Mouse (Mus musculus) midbrain, embryonic 15.5 days (tissue): ENCODE results near the gene Paqr7. TPM values are rescaled to one million over a fixed set of nuclear protein-coding genes. Genes with fewer than 3 reads are reported as not detected.
A peak's percentile ranks its signal among the peaks of the same experiment; 100 is the strongest.

Experiments
- ATAC-seq: fragments of 200-750 bp; cut with Nextera tagmentation; replicated peaks from 2 replicates; pipeline ENCODE4 v1.8.0; 2017; ENCODE audit warnings: moderate TSS enrichment
- H3K27ac ChIP-seq: fragments of 300-500 bp; sonication (generic); 2 replicates; pipeline ENCODE4 v1.5.1; 2015; ENCODE audit warnings: mild to moderate bottlenecking, inconsistent platforms
- H3K27me3 ChIP-seq: fragments of 300-500 bp; sonication (generic); replicated peaks from 2 replicates; pipeline ENCODE4 v1.6.1; 2015; ENCODE audit warnings: inconsistent platforms
- H3K36me3 ChIP-seq: fragments of 300-500 bp; sonication (generic); replicated peaks from 2 replicates; pipeline ENCODE4 v1.6.1; 2015; ENCODE audit warnings: inconsistent platforms
- H3K4me1 ChIP-seq: fragments of 300-500 bp; sonication (generic); 2 replicates; pipeline ENCODE4 v1.6.1; 2015; ENCODE audit warnings: inconsistent platforms
- H3K4me2 ChIP-seq: fragments of 300-500 bp; sonication (generic); 2 replicates; pipeline ENCODE4 v1.6.1; 2015; ENCODE audit warnings: inconsistent platforms, mild to moderate bottlenecking, moderate library complexity
- H3K4me3 ChIP-seq: fragments of 300-500 bp; sonication (generic); 2 replicates; pipeline ENCODE4 v1.5.1; 2015; ENCODE audit warnings: mild to moderate bottlenecking, inconsistent platforms
- H3K9ac ChIP-seq: fragments of 300-500 bp; sonication (generic); 2 replicates; pipeline ENCODE4 v1.6.1; 2015; ENCODE audit warnings: mild to moderate bottlenecking, inconsistent platforms
- H3K9me3 ChIP-seq: fragments of 300-500 bp; sonication (generic); 2 replicates; pipeline ENCODE4 v1.6.1; 2016; ENCODE audit warnings: inconsistent platforms
- WGBS: fragments of 180-500 bp; shearing (Covaris S2); methylation state at CpG from one replicate; pipeline ENCODE4 v1.1.7; 2015; ENCODE audit warnings: mixed read lengths; 5-methylcytosine and 5-hydroxymethylcytosine counted together
- polyA plus RNA-seq: library from polyadenylated mRNA; unstranded; fragments of >200 nt; fragmentation: Nextera tagmentation; extraction: Ambion mirVana; gene quantifications from 2 replicates; pipeline ENCODE4 v1.2.1, GENCODE M21; 2015

Gene Paqr7
- 22.6 and 24.7 TPM in 2 replicates for polyA plus RNA-seq

- H3K4me2 ChIP-seq: peak within 1 kb of the TSS; percentile 97
- H3K27me3 ChIP-seq: no peaks in the 10 kb centered on the region
- H3K4me1 ChIP-seq: peaks cover 33% of the 10 kb centered on the region
- H3K36me3 ChIP-seq: no peaks in the 10 kb centered on the region
- H3K4me3 ChIP-seq: peak within 1 kb of the TSS; percentile 58
- peak; percentile 78 for ATAC-seq
- peak within 1 kb of the TSS; percentile 73 for H3K9ac ChIP-seq
- no peaks in the 10 kb centered on the region for H3K9me3 ChIP-seq
- H3K27ac ChIP-seq: peak within 1 kb of the TSS; percentile 71
- WGBS: 3% methylated on average over 35 of the region's 35 CpGs
Observed at GRCm38 (mm10) chr4:134496595-134497210, at the start of gene Paqr7. Gene Paqr7, plus strand, starts transcription at chr4:134496697.

GRCm38 (mm10) chr4:134447966-134448365 is 48.5 kb upstream of the Paqr7 start:
- H3K27me3 ChIP-seq: no peaks in the 10 kb centered on the region
- no peaks in the 10 kb centered on the region for H3K9me3 ChIP-seq
- H3K9ac ChIP-seq: no peak overlapping the region
- WGBS: 44% methylated on average over 23 of the region's 23 CpGs
- no peak overlapping the region for H3K27ac ChIP-seq
- no peak overlapping the region for H3K4me2 ChIP-seq
- H3K4me1 ChIP-seq: peaks cover 58% of the 10 kb centered on the region
- no peak for ATAC-seq
- no peak overlapping the region for H3K4me3 ChIP-seq
- no peaks in the 10 kb centered on the region for H3K36me3 ChIP-seq

- no peaks in the 10 kb centered on the region for H3K9me3 ChIP-seq
- no peak overlapping the region for H3K9ac ChIP-seq
- H3K4me3 ChIP-seq: no peak overlapping the region
- ATAC-seq: peak; percentile 78
- H3K4me2 ChIP-seq: peak overlapping the region; percentile 26
- H3K4me1 ChIP-seq: peaks cover 58% of the 10 kb centered on the region
- 24% methylated on average over 13 of the region's 13 CpGs for WGBS
- H3K27me3 ChIP-seq: no peaks in the 10 kb centered on the region
- H3K36me3 ChIP-seq: no peaks in the 10 kb centered on the region
- H3K27ac ChIP-seq: peak overlapping the region; percentile 97
Observed at GRCm38 (mm10) chr4:134449595-134450391, 46.7 kb upstream of the Paqr7 start.

DNA sequence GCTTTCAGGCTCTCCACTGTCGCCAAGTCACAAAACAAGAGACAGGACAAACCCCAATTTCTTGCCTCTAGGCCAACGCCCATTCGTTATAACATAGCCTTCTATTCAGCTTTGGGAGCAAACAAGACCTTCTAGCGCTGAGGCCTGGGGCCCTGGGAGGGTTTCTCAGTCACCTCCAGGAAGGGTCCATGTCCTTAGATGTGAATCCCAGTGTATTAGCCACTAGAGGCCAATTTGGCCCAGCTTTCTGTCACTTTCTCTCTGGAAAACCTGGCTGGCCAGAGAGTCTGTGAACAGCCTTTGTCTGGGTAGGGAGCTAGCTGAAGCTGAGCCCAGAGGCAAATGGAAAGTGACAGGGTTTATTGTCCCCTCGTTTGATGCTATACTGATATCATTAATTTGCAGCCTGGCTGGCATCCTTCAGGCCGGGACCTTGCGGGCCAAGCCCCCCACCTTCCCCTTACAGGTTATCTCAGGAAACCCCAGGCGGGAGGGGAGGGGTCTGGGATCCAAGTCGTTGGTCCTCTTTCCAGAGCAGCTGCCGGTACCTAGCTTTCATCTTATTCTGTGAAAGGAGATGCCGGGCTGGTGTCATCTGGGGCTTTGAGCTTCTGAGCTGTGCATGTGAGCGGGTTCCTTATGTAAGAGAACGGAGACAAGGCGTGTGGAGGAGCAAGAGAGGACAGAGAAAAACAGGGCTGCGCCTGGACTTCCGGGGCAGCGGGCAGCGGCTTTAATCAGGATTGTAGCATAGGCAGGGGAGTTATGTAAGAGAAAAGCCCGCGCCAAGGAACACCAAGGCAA is 45.9 kb upstream of the Paqr7 start:
- H3K9me3 ChIP-seq: no peaks in the 10 kb centered on the region
- peaks cover 55% of the 10 kb centered on the region for H3K4me1 ChIP-seq
- peak; percentile 66 for ATAC-seq
- peak overlapping the region; percentile 26 for H3K4me2 ChIP-seq
- H3K36me3 ChIP-seq: no peaks in the 10 kb centered on the region
- H3K9ac ChIP-seq: peak overlapping the region; percentile 18; the same call in 1 of the 2 replicates
- peak overlapping the region; percentile 97 for H3K27ac ChIP-seq
- WGBS: 6% methylated on average over 20 of the region's 20 CpGs
- no peak overlapping the region for H3K4me3 ChIP-seq
- H3K27me3 ChIP-seq: no peaks in the 10 kb centered on the region

- Histone ChIP-seq H3K36me3 (no peaks in the 10 kb centered on the region), H3K9ac (no peak overlapping the region), H3K4me1 (peaks cover 49% of the 10 kb centered on the region), H3K4me2 (no peak overlapping the region), H3K27ac (peak overlapping the region; percentile 97), H3K9me3 (no peaks in the 10 kb centered on the region), H3K27me3 (no peaks in the 10 kb centered on the region), H3K4me3 (no peak overlapping the region)
- WGBS: 50% methylated on average over 9 of the region's 9 CpGs
- no peak for ATAC-seq
Observed at GRCm38 (mm10) chr4:134451484-134451883, 45.0 kb upstream of the Paqr7 start.

DNA sequence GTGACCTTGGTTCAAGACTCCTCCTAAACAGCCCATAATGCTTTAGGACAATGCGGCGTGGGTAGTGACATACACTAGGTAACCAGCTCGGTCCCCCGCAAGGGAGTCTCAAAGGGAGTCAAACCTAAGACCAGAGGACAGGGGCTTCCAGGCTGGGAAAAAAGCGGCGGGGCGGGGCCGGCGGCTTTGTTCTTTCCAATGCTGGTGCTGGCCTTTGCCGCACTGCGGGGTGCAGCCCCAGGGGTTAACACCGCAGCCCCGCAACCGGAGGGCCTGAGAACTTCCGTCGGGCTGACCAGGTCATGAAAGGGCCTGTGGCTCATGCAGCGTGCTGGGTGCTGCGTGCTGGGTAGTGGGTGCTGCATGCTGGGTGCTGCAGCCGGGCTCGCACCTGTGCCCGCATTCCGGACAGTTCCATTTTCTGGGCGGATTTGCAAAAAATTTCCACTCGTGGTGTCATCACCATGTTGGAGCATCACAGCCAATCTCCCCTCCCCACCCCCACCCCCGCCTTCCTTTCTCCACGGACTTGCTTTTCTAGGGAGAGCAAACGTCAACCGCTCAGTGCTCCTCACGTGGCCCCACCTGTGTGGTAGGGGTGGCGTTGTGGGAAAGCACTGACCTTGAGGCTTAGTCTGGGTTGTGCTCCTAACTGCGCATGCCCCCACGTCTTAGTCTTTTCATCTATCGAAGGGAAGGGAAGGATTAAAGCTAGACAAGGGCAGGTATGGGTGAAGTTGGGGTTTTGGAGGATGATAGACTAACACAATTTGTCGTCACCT is 42.7 kb upstream of the Paqr7 start:
- no peak overlapping the region for H3K27ac ChIP-seq
- H3K27me3 ChIP-seq: no peaks in the 10 kb centered on the region
- H3K4me2 ChIP-seq: peak overlapping the region; percentile 22
- no peak overlapping the region for H3K9ac ChIP-seq
- H3K36me3 ChIP-seq: no peaks in the 10 kb centered on the region
- peaks cover 39% of the 10 kb centered on the region for H3K4me1 ChIP-seq
- WGBS: 25% methylated on average over 34 of the region's 34 CpGs
- H3K9me3 ChIP-seq: no peaks in the 10 kb centered on the region
- H3K4me3 ChIP-seq: no peak overlapping the region
- no peak for ATAC-seq

- H3K27ac ChIP-seq: no peak overlapping the region
- peaks cover 24% of the 10 kb centered on the region for H3K4me1 ChIP-seq
- H3K4me2 ChIP-seq: no peak overlapping the region
- 63% methylated on average over 6 of the region's 6 CpGs for WGBS
- H3K36me3 ChIP-seq: no peaks in the 10 kb centered on the region
- no peak for ATAC-seq
- H3K4me3 ChIP-seq: no peak overlapping the region
- H3K9ac ChIP-seq: no peak overlapping the region
- no peaks in the 10 kb centered on the region for H3K27me3 ChIP-seq
- no peaks in the 10 kb centered on the region for H3K9me3 ChIP-seq
Observed at GRCm38 (mm10) chr4:134455310-134455709, 41.2 kb upstream of the Paqr7 start.

DNA sequence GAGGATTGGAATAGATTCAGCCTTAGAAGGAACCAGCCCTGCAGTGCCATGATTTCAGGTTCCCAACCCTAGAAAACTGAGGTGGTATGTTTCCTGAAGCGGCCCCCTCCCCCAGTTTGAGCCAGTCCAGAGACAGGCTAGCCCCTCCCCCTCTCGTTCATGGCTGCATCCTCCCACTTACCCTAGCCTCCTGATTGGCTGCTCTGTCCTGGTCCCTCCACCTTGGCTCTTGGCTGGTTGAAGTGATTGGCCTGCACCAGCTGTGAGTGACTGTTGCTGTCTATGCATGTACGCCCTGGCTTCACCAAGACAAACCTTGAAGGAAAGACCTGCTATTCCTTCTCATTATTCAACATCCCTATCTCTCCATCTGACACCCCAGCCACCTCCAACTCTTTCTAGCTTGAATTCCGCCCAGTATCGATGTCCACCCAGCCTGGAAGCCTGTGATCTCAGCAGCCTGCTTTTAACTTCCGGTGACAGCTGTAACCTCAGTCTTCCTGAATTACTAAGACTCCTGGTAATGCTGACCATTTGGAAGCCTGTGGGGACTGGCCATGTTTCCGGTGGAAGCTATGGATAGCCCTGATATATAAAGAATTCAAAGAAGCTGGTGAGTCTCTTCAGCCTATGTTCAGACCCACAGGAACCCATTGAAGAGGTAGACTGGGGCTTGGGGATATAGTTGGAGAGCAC is 39.2 kb upstream of the Paqr7 start:
- Histone ChIP-seq H3K27ac (no peak overlapping the region), H3K4me1 (peaks cover 10% of the 10 kb centered on the region; the same call in 1 of the 2 replicates), H3K9me3 (no peaks in the 10 kb centered on the region), H3K36me3 (no peaks in the 10 kb centered on the region), H3K4me2 (no peak overlapping the region), H3K27me3 (no peaks in the 10 kb centered on the region), H3K9ac (no peak overlapping the region), H3K4me3 (no peak overlapping the region)
- ATAC-seq: no peak
- 57% methylated on average over 7 of the region's 7 CpGs for WGBS

DNA sequence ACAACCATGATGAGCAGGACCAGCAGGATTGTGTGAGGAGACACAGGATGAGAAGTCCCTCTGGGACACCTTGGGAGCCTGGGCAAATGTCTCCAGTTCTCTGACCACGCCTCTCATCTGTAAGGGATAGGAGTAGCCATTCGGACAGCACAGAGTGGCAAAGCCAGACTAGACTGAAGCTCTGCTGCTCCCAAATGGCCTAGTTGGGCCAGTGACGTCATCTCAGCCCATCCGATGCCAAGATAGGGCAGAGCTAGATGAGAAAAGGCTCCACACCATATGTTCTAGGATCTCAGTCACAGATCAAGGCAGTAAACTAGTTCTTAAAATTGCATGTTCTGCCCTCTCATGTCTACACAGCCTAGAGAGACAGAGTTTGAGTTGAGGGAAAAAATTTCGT is 37.6 kb upstream of the Paqr7 start:
- Histone ChIP-seq H3K4me3 (no peak overlapping the region), H3K27ac (no peak overlapping the region), H3K9me3 (no peaks in the 10 kb centered on the region), H3K9ac (no peak overlapping the region), H3K4me2 (no peak overlapping the region), H3K4me1 (peaks cover 4% of the 10 kb centered on the region; the same call in 1 of the 2 replicates), H3K27me3 (no peaks in the 10 kb centered on the region), H3K36me3 (no peaks in the 10 kb centered on the region)
- no peak for ATAC-seq
- WGBS: 91% methylated on average over 5 of the region's 5 CpGs

DNA sequence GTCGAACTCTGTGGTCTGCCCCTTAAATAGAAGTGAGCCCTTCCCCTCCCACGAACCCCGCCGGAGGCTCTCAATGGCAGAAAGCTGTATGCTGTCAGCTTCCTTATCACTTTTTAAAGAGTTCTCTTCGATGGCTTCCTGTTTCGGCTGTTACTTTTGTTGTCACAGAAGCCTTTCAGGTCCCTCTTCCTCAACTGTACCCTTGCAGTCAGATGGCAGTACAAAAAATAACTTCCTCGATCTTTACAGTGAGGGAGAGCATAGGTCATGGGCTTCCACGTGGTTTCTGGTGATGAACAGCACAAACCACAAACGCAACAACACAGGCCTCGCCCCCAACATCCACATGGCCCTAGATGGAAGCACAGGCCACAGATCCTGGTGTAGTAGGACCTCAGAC is 36.2 kb upstream of the Paqr7 start:
- no peaks in the 10 kb centered on the region for H3K36me3 ChIP-seq
- no peak overlapping the region for H3K4me2 ChIP-seq
- 87% methylated on average over 10 of the region's 10 CpGs for WGBS

DNA sequence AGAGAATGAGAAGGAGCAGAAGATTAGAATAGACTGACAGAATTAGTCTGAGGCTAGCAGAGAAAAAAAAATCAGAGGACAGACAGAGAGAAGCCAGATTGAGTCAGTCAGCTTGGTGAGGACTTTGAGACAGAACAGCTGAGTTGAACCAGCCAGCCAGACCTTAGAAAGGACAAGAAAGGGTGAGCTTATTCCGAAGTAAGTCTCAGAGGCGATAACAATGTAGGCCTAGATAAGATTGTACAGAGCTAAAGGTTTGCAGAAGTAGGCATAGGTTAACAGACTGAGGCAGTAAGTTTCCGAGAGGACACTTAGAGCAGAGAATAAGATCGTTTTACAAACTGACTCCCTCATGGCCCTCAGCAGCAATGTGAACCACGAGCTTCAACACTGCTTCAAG is 35.2 kb upstream of the Paqr7 start:
- no peak overlapping the region for H3K27ac ChIP-seq
- no peak for ATAC-seq
- H3K36me3 ChIP-seq: no peaks in the 10 kb centered on the region
- 83% methylated on average over 5 of the region's 5 CpGs for WGBS
- H3K4me2 ChIP-seq: no peak overlapping the region
- H3K9me3 ChIP-seq: no peaks in the 10 kb centered on the region
- no peak overlapping the region for H3K4me3 ChIP-seq
- no peaks in the 10 kb centered on the region for H3K27me3 ChIP-seq
- H3K4me1 ChIP-seq: peaks cover 18% of the 10 kb centered on the region
- no peak overlapping the region for H3K9ac ChIP-seq

More for the DNA sequence above, 36.2 kb upstream of the Paqr7 start:
- Histone ChIP-seq H3K4me3 (no peak overlapping the region), H3K27me3 (no peaks in the 10 kb centered on the region), H3K27ac (no peak overlapping the region), H3K9me3 (no peaks in the 10 kb centered on the region), H3K9ac (no peak overlapping the region), H3K4me1 (peaks cover 8% of the 10 kb centered on the region)
- ATAC-seq: no peak
